In the genomic region with DNA sequence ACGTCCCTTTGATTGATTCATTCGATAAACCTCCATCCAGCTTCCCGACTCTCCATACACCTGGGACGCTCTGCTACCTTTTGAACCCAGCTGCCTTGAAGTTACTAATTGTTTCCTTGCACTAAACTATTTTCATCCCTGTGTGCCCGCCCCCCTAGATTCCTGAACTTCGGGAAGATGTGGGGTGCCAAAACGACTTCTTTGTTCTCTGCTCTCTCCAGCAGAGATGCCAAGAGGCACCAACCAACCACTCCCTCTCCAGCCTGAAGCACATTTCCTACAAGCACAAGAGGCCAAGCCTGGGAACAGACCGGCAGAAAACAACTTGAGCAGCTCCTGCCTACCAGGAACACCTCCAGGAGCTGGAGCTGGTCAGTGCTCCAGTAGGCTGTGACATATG, we compare ENCODE assay signal across 10 mouse cellular contexts. TPM values are rescaled to one million over a fixed set of nuclear protein-coding genes. Genes with fewer than 3 reads are reported as not detected.
DNase-seq lines count a peak whose midpoint lies in the region; ATAC-seq and TF ChIP-seq lines count a peak whose summit lies in the region.
"Had no signal": no experiment of that assay in that cellular context is flagged by ENCODE, and none has a peak within 500 bp of the region (broad histone marks: within the 10 kb centered on the region; RNA-seq: fewer than 3 reads in every experiment).

No protein-coding gene starts in this region.

- no peaks in the 10 kb centered on the region for H3K36me3 ChIP-seq in forebrain, embryonic 10.5 days (replicated peaks)
- H3K36me3 ChIP-seq in forebrain, embryonic 13.5 days (ENCODE audit: poor library complexity, severe bottlenecking): no peaks in the 10 kb centered on the region
- H3K36me3 ChIP-seq in kidney, postnatal 0 days (ENCODE audit: insufficient read depth, low read length): no peaks in the 10 kb centered on the region

- peak overlapping the region; percentile 59 for H3K27ac ChIP-seq in forebrain, embryonic 10.5 days
- H3K27ac ChIP-seq in forebrain, embryonic 13.5 days: no peak overlapping the region
- peak overlapping the region; percentile 55; the same call in 1 of the 2 replicates for H3K27ac ChIP-seq in kidney, postnatal 0 days
- H3K27ac ChIP-seq: macrophage had no signal

- TF ChIP-seq CTCF in kidney, postnatal 0 days (IDR thresholded peaks at IDR 0.05; ENCODE audit: low read depth): no peak

- peaks cover 24% of the 10 kb centered on the region for H3K4me1 ChIP-seq in forebrain, embryonic 10.5 days
- H3K4me1 ChIP-seq in forebrain, embryonic 13.5 days: no peaks in the 10 kb centered on the region
- peaks cover 8% of the 10 kb centered on the region; the same call in 1 of the 2 replicates for H3K4me1 ChIP-seq in kidney, postnatal 0 days (replicated peaks; ENCODE audit: insufficient read depth, low read length)

- no peak for ATAC-seq in forebrain, embryonic 13.5 days
- no peak for ATAC-seq in kidney, postnatal 0 days (replicated peaks; ENCODE audit: low FRiP score, low read depth)

- DNase-seq in forebrain, embryonic 10.5 days (ENCODE audit: extremely low spot score, low spot score): no peak
- DNase-seq in brain, adult 2 months (ENCODE audit: low read depth, low spot score): peak; percentile 34
- DNase-seq in kidney, postnatal 0 days (ENCODE audit: low spot score): peak; percentile 42
- DNase-seq in lung, postnatal 10 days: peak; percentile 64
- no peak for DNase-seq in thymus, postnatal 0 days (ENCODE audit: low spot score)
- no peak for DNase-seq in heart, adult 18-20 months
- no peak for DNase-seq in cerebellum, postnatal 25 days

- H3K4me2 ChIP-seq in forebrain, embryonic 13.5 days: no peak overlapping the region
- 0 out of 2 replicates have a peak overlapping the region, but pooled peaks have one; percentile 14 for H3K4me2 ChIP-seq in kidney, postnatal 0 days (ENCODE audit: low read length)
- H3K4me2 ChIP-seq: heart, embryonic 11.5 days had no signal

- no peaks in the 10 kb centered on the region for H3K27me3 ChIP-seq in forebrain, embryonic 10.5 days (ENCODE audit: poor library complexity, severe bottlenecking)
- no peaks in the 10 kb centered on the region for H3K27me3 ChIP-seq in forebrain, embryonic 13.5 days
- no peaks in the 10 kb centered on the region for H3K27me3 ChIP-seq in kidney, postnatal 0 days (ENCODE audit: insufficient read depth, low read length)

- no peak overlapping the region for H3K4me3 ChIP-seq in forebrain, embryonic 10.5 days
- no peak overlapping the region for H3K4me3 ChIP-seq in forebrain, embryonic 13.5 days
- no peak overlapping the region for H3K4me3 ChIP-seq in kidney, postnatal 0 days (replicated peaks; ENCODE audit: low read depth, low read length)

- no peak overlapping the region for H3K9ac ChIP-seq in forebrain, embryonic 13.5 days
- no peak overlapping the region for H3K9ac ChIP-seq in kidney, postnatal 0 days (ENCODE audit: low read depth, low read length)

- WGBS in forebrain, embryonic 10.5 days: 44% methylated on average over 8 of the region's 8 CpGs
- WGBS in forebrain, embryonic 13.5 days: 40% methylated on average over 8 of the region's 8 CpGs
- whole genome bisulfite sequencing in kidney, postnatal 0 days: 24% methylated on average over 8 of the region's 8 CpGs

- no peaks in the 10 kb centered on the region for H3K9me3 ChIP-seq in forebrain, embryonic 10.5 days
- no peaks in the 10 kb centered on the region for H3K9me3 ChIP-seq in forebrain, embryonic 13.5 days (replicated peaks)
- H3K9me3 ChIP-seq in kidney, postnatal 0 days (replicated peaks; ENCODE audit: low read length): no peaks in the 10 kb centered on the region

RNA-seq across cellular contexts. Expression of gene Tjp1, which starts 57.4 kb away (rescaled TPM):
- 27.8 and 29.8 TPM in 2 replicates for polyA plus RNA-seq in forebrain, embryonic 10.5 days (2016; fragmentation: Nextera tagmentation; extraction: Ambion mirVana)
- 19.9 and 22.4 TPM in 2 replicates for polyA plus RNA-seq in forebrain, embryonic 13.5 days (2015; fragmentation: Nextera tagmentation; extraction: Ambion mirVana)
- polyA plus RNA-seq in kidney, postnatal 0 days (2015; fragmentation: Nextera tagmentation; extraction: Ambion mirVana): 25.8 and 28.3 TPM in 2 replicates
- 2.6 and 2.8 TPM in 2 replicates for polyA plus RNA-seq in thymus, postnatal 0 days (2015; fragmentation: Nextera tagmentation; extraction: Ambion mirVana)
- total RNA-seq in heart, adult 18-20 months (2021): 10 to 100 TPM; 82.5 to 86.3 TPM

Comparison
In these comparisons a context has a peak if more than half of its experiments do, and no peak if none do; other contexts are left out.
1. DNase-seq: peak in brain, adult 2 months (single experiment), kidney, postnatal 0 days (single experiment) and lung, postnatal 10 days (single experiment); none in forebrain, embryonic 10.5 days (single experiment), thymus, postnatal 0 days (single experiment), heart, adult 18-20 months (0 of 2) and cerebellum, postnatal 25 days (0 of 2).